Mouse (Mus musculus): ENCODE data around the gene Abtb2. TPM values are rescaled to one million over a fixed set of nuclear protein-coding genes. Genes with fewer than 3 reads are reported as not detected.

Abtb2 gene
- polyA plus RNA-seq, 1 experiment from 2014 or later: 13.1 TPM

- no peak for DNase-seq (ENCODE audit: low spot score)
- H3K36me3 ChIP-seq (replicated peaks): peaks cover 79% of the 10 kb centered on the region
- no peak overlapping the region for H3K27ac ChIP-seq (replicated peaks)
- 92% methylated on average over 7 of the region's 7 CpGs for WGBS
- no peak overlapping the region for H3K4me3 ChIP-seq
- no peaks in the 10 kb centered on the region for H3K9me3 ChIP-seq
- no peaks in the 10 kb centered on the region for H3K27me3 ChIP-seq (replicated peaks; ENCODE audit: low read depth, poor library complexity, severe bottlenecking)
- peaks cover 14% of the 10 kb centered on the region for H3K4me1 ChIP-seq
These were observed 144.7 kb downstream of the Abtb2 start for GRCm38 (mm10) chr2:103710849-103711248.

- no peak for DNase-seq (ENCODE audit: low spot score)
- no peaks in the 10 kb centered on the region for H3K9me3 ChIP-seq
- H3K4me1 ChIP-seq: peaks cover 5% of the 10 kb centered on the region
- no peak overlapping the region for H3K27ac ChIP-seq (replicated peaks)
- no peaks in the 10 kb centered on the region for H3K27me3 ChIP-seq (replicated peaks; ENCODE audit: low read depth, poor library complexity, severe bottlenecking)
- H3K36me3 ChIP-seq (replicated peaks): peaks cover 79% of the 10 kb centered on the region
- 89% methylated on average over 7 of the region's 7 CpGs for WGBS
- no peak overlapping the region for H3K4me3 ChIP-seq
These were observed 147.7 kb downstream of the Abtb2 start for GRCm38 (mm10) chr2:103713831-103714230.

- H3K27me3 ChIP-seq (replicated peaks; ENCODE audit: low read depth, poor library complexity, severe bottlenecking): no peaks in the 10 kb centered on the region
- peaks cover 3% of the 10 kb centered on the region for H3K4me1 ChIP-seq
- H3K9me3 ChIP-seq: no peaks in the 10 kb centered on the region
- 60% methylated on average over 4 of the region's 4 CpGs for WGBS
- no peak for DNase-seq (ENCODE audit: low spot score)
- H3K36me3 ChIP-seq (replicated peaks): peaks cover 76% of the 10 kb centered on the region
- H3K27ac ChIP-seq (replicated peaks): no peak overlapping the region
- no peak overlapping the region for H3K4me3 ChIP-seq
These were observed 148.3 kb downstream of the Abtb2 start for GRCm38 (mm10) chr2:103714412-103714811.

GRCm38 (mm10) chr2:103718594-103719291 lies 152.6 kb downstream of the Abtb2 start:
- Histone ChIP-seq H3K27ac (replicated peaks) (no peak overlapping the region), H3K4me3 (no peak overlapping the region), H3K4me1 (no peaks in the 10 kb centered on the region; the same call in 1 of the 2 replicates), H3K36me3 (replicated peaks) (peaks cover 77% of the 10 kb centered on the region), H3K9me3 (no peaks in the 10 kb centered on the region), H3K27me3 (replicated peaks; ENCODE audit: low read depth, poor library complexity, severe bottlenecking) (no peaks in the 10 kb centered on the region)
- peak; percentile 82 for DNase-seq (ENCODE audit: low spot score)
- WGBS: 68% methylated on average over 8 of the region's 8 CpGs

GRCm38 (mm10) chr2:103719292-103719646 lies 153.2 kb downstream of the Abtb2 start:
- no peak overlapping the region for H3K27ac ChIP-seq (replicated peaks)
- H3K27me3 ChIP-seq (replicated peaks; ENCODE audit: low read depth, poor library complexity, severe bottlenecking): no peaks in the 10 kb centered on the region
- H3K9me3 ChIP-seq: no peaks in the 10 kb centered on the region
- H3K36me3 ChIP-seq (replicated peaks): peaks cover 82% of the 10 kb centered on the region
- 94% methylated on average over 7 of the region's 7 CpGs for WGBS
- DNase-seq (ENCODE audit: low spot score): no peak
- no peak overlapping the region for H3K4me3 ChIP-seq
- H3K4me1 ChIP-seq: no peaks in the 10 kb centered on the region; the same call in 1 of the 2 replicates

- Histone ChIP-seq H3K4me1 (no peaks in the 10 kb centered on the region), H3K27me3 (replicated peaks; ENCODE audit: low read depth, poor library complexity, severe bottlenecking) (no peaks in the 10 kb centered on the region), H3K36me3 (replicated peaks) (peaks cover 95% of the 10 kb centered on the region), H3K27ac (replicated peaks) (no peak overlapping the region), H3K4me3 (no peak overlapping the region), H3K9me3 (no peaks in the 10 kb centered on the region)
- WGBS: 89% methylated on average over 2 of the region's 2 CpGs
- no peak for DNase-seq (ENCODE audit: low spot score)
These were observed 158.4 kb downstream of the Abtb2 start for GRCm38 (mm10) chr2:103724521-103724920.

- peaks cover 100% of the 10 kb centered on the region for H3K36me3 ChIP-seq (replicated peaks)
- no peak overlapping the region for H3K27ac ChIP-seq (replicated peaks)
- H3K27me3 ChIP-seq (replicated peaks; ENCODE audit: low read depth, poor library complexity, severe bottlenecking): no peaks in the 10 kb centered on the region
- DNase-seq (ENCODE audit: low spot score): no peak
- 89% methylated on average over 12 of the region's 12 CpGs for WGBS
- H3K4me1 ChIP-seq: no peaks in the 10 kb centered on the region
- H3K9me3 ChIP-seq: no peaks in the 10 kb centered on the region
- no peak overlapping the region for H3K4me3 ChIP-seq
These were observed 162.0 kb downstream of the Abtb2 start for GRCm38 (mm10) chr2:103728027-103728540.

- Histone ChIP-seq H3K27ac (replicated peaks) (no peak overlapping the region), H3K9me3 (no peaks in the 10 kb centered on the region), H3K4me1 (peaks cover 5% of the 10 kb centered on the region; the same call in 1 of the 2 replicates), H3K27me3 (replicated peaks; ENCODE audit: low read depth, poor library complexity, severe bottlenecking) (no peaks in the 10 kb centered on the region), H3K36me3 (replicated peaks) (peaks cover 100% of the 10 kb centered on the region), H3K4me3 (no peak overlapping the region)
- DNase-seq (ENCODE audit: low spot score): no peak
- 83% methylated on average over 8 of the region's 8 CpGs for WGBS
These were observed 164.9 kb downstream of the Abtb2 start for GRCm38 (mm10) chr2:103730999-103731398.

GRCm38 (mm10) chr2:103731423-103731822 lies 165.3 kb downstream of the Abtb2 start:
- no peak overlapping the region for H3K27ac ChIP-seq (replicated peaks)
- peaks cover 5% of the 10 kb centered on the region; the same call in 1 of the 2 replicates for H3K4me1 ChIP-seq
- peaks cover 100% of the 10 kb centered on the region for H3K36me3 ChIP-seq (replicated peaks)
- no peak overlapping the region for H3K4me3 ChIP-seq
- WGBS: 92% methylated on average over 6 of the region's 6 CpGs
- H3K27me3 ChIP-seq (replicated peaks; ENCODE audit: low read depth, poor library complexity, severe bottlenecking): no peaks in the 10 kb centered on the region
- no peak for DNase-seq (ENCODE audit: low spot score)
- no peaks in the 10 kb centered on the region for H3K9me3 ChIP-seq

- Histone ChIP-seq H3K36me3 (replicated peaks) (peaks cover 92% of the 10 kb centered on the region), H3K9me3 (no peaks in the 10 kb centered on the region), H3K4me1 (no peaks in the 10 kb centered on the region), H3K4me3 (no peak overlapping the region), H3K27me3 (replicated peaks; ENCODE audit: low read depth, poor library complexity, severe bottlenecking) (no peaks in the 10 kb centered on the region), H3K27ac (replicated peaks) (no peak overlapping the region)
- WGBS: 95% methylated on average over 6 of the region's 6 CpGs
- no peak for DNase-seq (ENCODE audit: low spot score)
These were observed 176.7 kb downstream of the Abtb2 start for GRCm38 (mm10) chr2:103742821-103743220.

- Histone ChIP-seq H3K4me1 (no peaks in the 10 kb centered on the region), H3K27ac (replicated peaks) (no peak overlapping the region), H3K4me3 (no peak overlapping the region), H3K27me3 (replicated peaks; ENCODE audit: low read depth, poor library complexity, severe bottlenecking) (no peaks in the 10 kb centered on the region), H3K36me3 (replicated peaks) (peaks cover 97% of the 10 kb centered on the region), H3K9me3 (no peaks in the 10 kb centered on the region)
- DNase-seq (ENCODE audit: low spot score): no peak
- 94% methylated on average over 2 of the region's 2 CpGs for WGBS
These were observed 177.4 kb downstream of the Abtb2 start for GRCm38 (mm10) chr2:103743536-103743935.

GRCm38 (mm10) chr2:103743988-103744387 lies 177.9 kb downstream of the Abtb2 start:
- Histone ChIP-seq H3K27ac (replicated peaks) (no peak overlapping the region), H3K36me3 (replicated peaks) (peaks cover 97% of the 10 kb centered on the region)
- 88% methylated on average over 7 of the region's 7 CpGs for WGBS

GRCm38 (mm10) chr2:103745481-103745880 lies 179.4 kb downstream of the Abtb2 start:
- H3K4me3 ChIP-seq: no peak overlapping the region
- WGBS: 89% methylated on average over 5 of the region's 5 CpGs
- H3K27ac ChIP-seq (replicated peaks): no peak overlapping the region
- no peaks in the 10 kb centered on the region for H3K27me3 ChIP-seq (replicated peaks; ENCODE audit: low read depth, poor library complexity, severe bottlenecking)
- H3K36me3 ChIP-seq (replicated peaks): peaks cover 97% of the 10 kb centered on the region
- no peaks in the 10 kb centered on the region for H3K9me3 ChIP-seq
- no peak for DNase-seq (ENCODE audit: low spot score)
- no peaks in the 10 kb centered on the region for H3K4me1 ChIP-seq

More at GRCm38 (mm10) chr2:103743988-103744387, 177.9 kb downstream of the Abtb2 start:
- DNase-seq (ENCODE audit: low spot score): peak; percentile 75
- Histone ChIP-seq H3K4me3 (no peak overlapping the region), H3K9me3 (no peaks in the 10 kb centered on the region), H3K27me3 (replicated peaks; ENCODE audit: low read depth, poor library complexity, severe bottlenecking) (no peaks in the 10 kb centered on the region), H3K4me1 (no peaks in the 10 kb centered on the region)

Data from embryonic facial prominence, embryonic 10.5 days (tissue).